Mouse (Mus musculus) heart, adult 18-20 months (tissue): Measurements from ENCODE around the gene Insrr. TPM values are rescaled to one million over a fixed set of nuclear protein-coding genes. Genes with fewer than 3 reads are reported as not detected.
A peak's percentile ranks its signal among the peaks of the same experiment; 100 is the strongest.
"Not testable (repeated sequence)": the region's sequence is repeated elsewhere in the genome, so short reads cannot be mapped to it uniquely, and the experiment has no call there.

ENCODE experiments used
- DNase-seq, 2 experiments: peaks; one replicate each; pipeline ENCODE4 v3.0.0; 2021 to 2022; ENCODE audit warnings: mixed read lengths in 1 of 2
- total RNA-seq, 2 experiments: library from RNA; stranded (reverse); gene quantifications; 2 replicates each; pipeline ENCODE4 v1.2.3; 2021

Insrr gene
- total RNA-seq, 2 experiments from 2014 or later: 0.10 TPM; not detected in 1

GRCm38 (mm10) chr3:87778283-87778682, 18.5 kb upstream of the Insrr start:
- DNase-seq: no peak

GRCm38 (mm10) chr3:87779086-87779485, 17.7 kb upstream of the Insrr start:
- DNase-seq: no peak

- no peak for DNase-seq
Observed at GRCm38 (mm10) chr3:87783282-87784023, 13.3 kb upstream of the Insrr start.

- DNase-seq: no peak
Observed at GRCm38 (mm10) chr3:87785156-87785555, 11.6 kb upstream of the Insrr start.

- DNase-seq: no peak
Observed at GRCm38 (mm10) chr3:87785626-87786214, 11.0 kb upstream of the Insrr start.

GRCm38 (mm10) chr3:87789248-87789647, 7.5 kb upstream of the Insrr start:
- DNase-seq: no peak

GRCm38 (mm10) chr3:87789768-87790167, 7.0 kb upstream of the Insrr start:
- no peak for DNase-seq

- no peak for DNase-seq
Observed at GRCm38 (mm10) chr3:87794922-87795325, 1.8 kb upstream of the Insrr start, which contains the start of gene Ntrk1. TSS of gene Ntrk1 (minus strand) at chr3:87795162.

- DNase-seq: peak; percentile 56 to 79
Observed at GRCm38 (mm10) chr3:87795336-87796277, 1.1 kb upstream of the Insrr start.

GRCm38 (mm10) chr3:87801681-87802080, 4.9 kb downstream of the Insrr start:
- no peak for DNase-seq

GRCm38 (mm10) chr3:87804038-87804677, 7.4 kb downstream of the Insrr start:
- no peak for DNase-seq

- DNase-seq: no peak
Observed at GRCm38 (mm10) chr3:87809322-87809962, 12.7 kb downstream of the Insrr start.

GRCm38 (mm10) chr3:87811297-87811696, 14.5 kb downstream of the Insrr start:
- no peak for DNase-seq

- no peak for DNase-seq
Observed at GRCm38 (mm10) chr3:87812413-87812812, 15.7 kb downstream of the Insrr start.

GRCm38 (mm10) chr3:87812873-87813272, 16.1 kb downstream of the Insrr start:
- peak in 1 of 2 experiments; percentile 26 for DNase-seq

GRCm38 (mm10) chr3:87816166-87816565, 19.4 kb downstream of the Insrr start:
- DNase-seq: no peak

- peak; percentile 69 to 91 for DNase-seq
Observed at GRCm38 (mm10) chr3:87816646-87817093, 19.9 kb downstream of the Insrr start.

GRCm38 (mm10) chr3:87818226-87818625, 21.5 kb downstream of the Insrr start:
- no peak for DNase-seq

GRCm38 (mm10) chr3:87824206-87824605, 27.5 kb downstream of the Insrr start, which contains the start of gene Pear1:
TSS of gene Pear1 (minus strand) at chr3:87824306.
- not testable (repeated sequence) for DNase-seq

- DNase-seq: no peak
Observed at GRCm38 (mm10) chr3:87828435-87828834, 31.7 kb downstream of the Insrr start.

- no peak for DNase-seq
Observed at GRCm38 (mm10) chr3:87829025-87829424, 32.3 kb downstream of the Insrr start.
